Mouse (Mus musculus): ENCODE results near the gene Six5.

Gene Six5

GRCm38 (mm10) chr7:19075723-19076585, 18.4 kb upstream of the Six5 start, which contains the start of gene Dmwd:
Dmwd (plus strand) TSS chr7:19076227.
- DNase-seq (ENCODE audit: low spot score in 2 of 2), result peak; percentile 97 to 98

- no peak for DNase-seq (ENCODE audit: low spot score in 2 of 2)
Measured at GRCm38 (mm10) chr7:19076586-19076991, 17.8 kb upstream of the Six5 start.

- no peak for DNase-seq (ENCODE audit: low spot score in 2 of 2)
Measured at GRCm38 (mm10) chr7:19077761-19078160, 16.6 kb upstream of the Six5 start.

- no peak for DNase-seq (ENCODE audit: low spot score in 2 of 2)
Measured at GRCm38 (mm10) chr7:19078732-19079131, 15.7 kb upstream of the Six5 start.

GRCm38 (mm10) chr7:19080451-19080950, 13.9 kb upstream of the Six5 start:
- DNase-seq (ENCODE audit: low spot score in 2 of 2), result no peak

GRCm38 (mm10) chr7:19082171-19082570, 12.2 kb upstream of the Six5 start:
- no peak for DNase-seq (ENCODE audit: low spot score in 2 of 2)

GRCm38 (mm10) chr7:19083096-19083495, 11.3 kb upstream of the Six5 start:
- DNase-seq (ENCODE audit: low spot score in 2 of 2), result no peak

GRCm38 (mm10) chr7:19083701-19084100, 10.7 kb upstream of the Six5 start, which contains the start of gene Dmpk:
Dmpk (plus strand) TSS chr7:19083849.
- no peak for DNase-seq (ENCODE audit: low spot score in 2 of 2)

- no peak for DNase-seq (ENCODE audit: low spot score in 2 of 2)
Measured at GRCm38 (mm10) chr7:19084277-19084771, 10.1 kb upstream of the Six5 start.

- DNase-seq (ENCODE audit: low spot score in 2 of 2), result no peak
Measured at GRCm38 (mm10) chr7:19084921-19085473, 9.4 kb upstream of the Six5 start.

GRCm38 (mm10) chr7:19085495-19085894, 8.9 kb upstream of the Six5 start:
- no peak for DNase-seq (ENCODE audit: low spot score in 2 of 2)

GRCm38 (mm10) chr7:19086042-19086441, 8.4 kb upstream of the Six5 start:
- DNase-seq (ENCODE audit: low spot score in 2 of 2), result no peak

GRCm38 (mm10) chr7:19086760-19087159, 7.6 kb upstream of the Six5 start:
- no peak for DNase-seq (ENCODE audit: low spot score in 2 of 2)

- DNase-seq (ENCODE audit: low spot score in 2 of 2), result peak in 1 of 2 experiments; percentile 49
Measured at GRCm38 (mm10) chr7:19088813-19089212, 5.6 kb upstream of the Six5 start.

- DNase-seq (ENCODE audit: low spot score in 2 of 2), result no peak
Measured at GRCm38 (mm10) chr7:19091913-19092312, 2.5 kb upstream of the Six5 start.

GRCm38 (mm10) chr7:19092381-19093173, 1.8 kb upstream of the Six5 start:
- DNase-seq (ENCODE audit: low spot score in 2 of 2), result peak in 1 of 2 experiments; percentile 58

- peak in 1 of 2 experiments; percentile 79 for DNase-seq (ENCODE audit: low spot score in 2 of 2)
Measured at GRCm38 (mm10) chr7:19093174-19093521, 1.2 kb upstream of the Six5 start.

GRCm38 (mm10) chr7:19093537-19094385, 633 bp upstream of the Six5 start:
- DNase-seq (ENCODE audit: low spot score in 2 of 2), result peak; percentile 87 to 89

- peak in 1 of 2 experiments; percentile 40 for DNase-seq (ENCODE audit: low spot score in 2 of 2)
Measured at GRCm38 (mm10) chr7:19094826-19095750, 694 bp downstream of the Six5 start.

- no peak for DNase-seq (ENCODE audit: low spot score in 2 of 2)
Measured at GRCm38 (mm10) chr7:19095751-19096110, 1.3 kb downstream of the Six5 start.

Data from frontal cortex, postnatal 10 days (tissue).